Mouse (Mus musculus): ENCODE results near the gene Bri3bp.
A peak's percentile ranks its signal among the peaks of the same experiment; 100 is the strongest.

DNA sequence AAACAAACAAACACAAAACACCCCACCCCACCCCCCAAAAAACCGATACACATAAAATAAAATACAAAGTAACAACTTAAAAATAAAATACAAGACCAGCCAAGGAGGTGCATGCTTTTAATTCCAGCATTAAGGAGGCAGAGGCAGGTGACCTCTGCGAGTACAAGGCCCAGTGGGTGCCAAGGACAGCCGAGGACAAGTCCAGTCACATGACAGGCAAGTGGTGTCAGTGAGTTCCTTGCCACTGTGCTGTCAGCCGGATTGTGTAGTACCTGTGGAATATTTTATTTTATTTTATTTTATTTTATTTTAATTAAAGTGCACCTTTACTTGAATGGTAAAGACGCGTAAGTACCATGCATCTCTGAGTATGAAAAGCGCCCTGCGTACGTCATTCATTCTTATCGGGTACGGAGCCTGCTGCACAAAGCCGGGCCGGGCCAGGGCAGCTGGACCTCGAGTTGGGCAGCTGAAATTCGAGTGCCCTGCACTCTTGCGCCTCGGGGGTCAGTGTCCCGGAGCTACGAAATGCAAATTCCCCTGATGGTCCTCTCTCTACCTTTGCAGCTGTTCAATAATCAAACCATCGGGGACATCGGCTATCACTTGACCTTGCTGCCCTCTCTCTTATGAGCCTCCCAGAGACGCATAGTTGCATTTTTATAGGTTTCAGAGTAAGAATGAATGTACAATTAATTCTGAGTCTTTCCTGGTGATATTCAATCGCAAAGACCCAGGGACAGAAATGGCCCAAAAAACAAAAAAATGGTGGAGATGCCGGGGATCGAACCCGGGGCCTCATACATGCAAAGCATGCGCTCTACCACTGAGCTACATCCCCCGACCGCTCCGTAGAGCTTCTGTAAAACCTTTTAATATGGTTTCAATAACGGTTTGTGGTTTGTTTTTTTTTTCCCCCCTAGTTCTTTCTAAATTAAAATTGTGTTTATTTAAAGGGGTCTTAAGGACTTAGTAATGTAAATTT lies 37.6 kb upstream of the Bri3bp start:
- TF ChIP-seq MYOG (IDR thresholded peaks at IDR 0.05; ENCODE audit: control insufficient read depth in 1 of 3, insufficient read depth in 1 of 3, insufficient read length in 2 of 3, low read depth in 2 of 3) (no peak), POLR2A (IDR thresholded peaks at IDR 0.05; ENCODE audit: insufficient read length, low read depth) (no peak), CEBPB (IDR thresholded peaks at IDR 0.05; ENCODE audit: insufficient read depth, poor library complexity, severe bottlenecking) (no peak), USF1 (IDR thresholded peaks at IDR 0.05; ENCODE audit: low read depth) (peak; percentile 20), TCF12 (IDR thresholded peaks at IDR 0.05; ENCODE audit: insufficient read depth, poor library complexity, severe bottlenecking) (no peak), POLR2AphosphoS2 (IDR thresholded peaks at IDR 0.05; ENCODE audit: insufficient read length, low read depth) (no peak), MYOD1 (IDR thresholded peaks at IDR 0.05; ENCODE audit: control insufficient read depth in 1 of 3, insufficient read length in 2 of 3, low read depth in 2 of 3) (no peak), TCF3 (IDR thresholded peaks at IDR 0.05; ENCODE audit: insufficient read length, low read depth) (no peak), MAX (IDR thresholded peaks at IDR 0.05; ENCODE audit: low read depth) (no peak), E2F4 (IDR thresholded peaks at IDR 0.05; ENCODE audit: insufficient read depth) (no peak)

Data from myocyte (in vitro differentiated cells).